Mouse (Mus musculus): ENCODE measurements around the gene Pdxp.

DNA sequence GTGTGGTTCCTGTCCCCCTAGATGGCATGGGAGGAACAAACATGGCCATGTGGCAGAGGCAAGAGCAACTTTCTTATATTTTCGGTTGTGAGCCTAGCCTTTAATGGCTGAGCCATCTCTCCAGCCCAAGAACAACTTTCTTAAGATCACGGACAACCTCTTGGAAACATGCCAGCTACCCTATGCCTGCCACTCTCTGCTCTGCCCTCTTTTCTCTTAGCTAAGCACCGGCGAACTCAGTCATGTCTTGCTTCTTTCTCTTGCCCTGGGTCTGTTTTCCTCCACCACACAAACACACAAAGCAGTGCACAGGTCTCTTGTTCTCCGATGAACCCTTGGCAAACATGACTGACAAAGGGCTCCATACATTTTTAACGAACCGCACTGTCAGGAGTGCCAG, 32.5 kb downstream of the Pdxp start:
- no peak for TF ChIP-seq CTCF (IDR thresholded peaks at IDR 0.05; ENCODE audit: low read depth)
- TF ChIP-seq EP300 (optimal IDR thresholded peaks at IDR 0.05), result no peak
